Mouse (Mus musculus) heart, postnatal 0 days (tissue): ENCODE data around the gene Il1f5. TPM values are rescaled to one million over a fixed set of nuclear protein-coding genes. Genes with fewer than 3 reads are reported as not detected.

ENCODE experiments used
- ATAC-seq: fragments of 200-750 bp; cut with Nextera tagmentation; 2 replicates; pipeline ENCODE4 v1.8.0; 2017; ENCODE audit warnings: low read depth, moderate number of reproducible peaks, moderate library complexity; ENCODE audit not compliant: insufficient read depth
- DNase-seq: peaks from one replicate; pipeline ENCODE4 v3.0.0-alpha.2; 2016; ENCODE audit warnings: low spot score
- H3K27ac ChIP-seq: fragments of 300-500 bp; sonication (generic); 2 replicates; pipeline ENCODE4 v1.5.1; 2014; ENCODE audit warnings: low read depth, mild to moderate bottlenecking
- H3K27me3 ChIP-seq: fragments of 300-500 bp; sonication (generic); 2 replicates; pipeline ENCODE4 v1.6.1; 2014; ENCODE audit warnings: low read length, mixed read lengths; ENCODE audit not compliant: control insufficient read depth, insufficient read depth
- H3K36me3 ChIP-seq: fragments of 300-500 bp; sonication (generic); replicated peaks from 2 replicates; pipeline ENCODE4 v1.6.1; 2014; ENCODE audit warnings: low read length, mixed read lengths; ENCODE audit not compliant: control insufficient read depth, insufficient read depth
- H3K4me1 ChIP-seq: fragments of 300-500 bp; sonication (generic); 2 replicates; pipeline ENCODE4 v1.6.1; 2014; ENCODE audit warnings: antibody characterized with exemption; ENCODE audit not compliant: control insufficient read depth, insufficient read depth
- H3K4me2 ChIP-seq: fragments of 300-500 bp; sonication (generic); 2 replicates; pipeline ENCODE4 v1.6.1; 2014; ENCODE audit warnings: low read depth, mild to moderate bottlenecking, low read length, moderate library complexity
- H3K4me3 ChIP-seq: fragments of 300-500 bp; sonication (generic); 2 replicates; pipeline ENCODE4 v1.5.1; 2014; ENCODE audit warnings: low read depth, low read length
- H3K9ac ChIP-seq: fragments of 300-500 bp; sonication (generic); replicated peaks from 2 replicates; pipeline ENCODE4 v1.6.1; 2014; ENCODE audit warnings: low read depth, low read length, mixed read lengths
- H3K9me3 ChIP-seq: fragments of 300-500 bp; sonication (generic); replicated peaks from 2 replicates; pipeline ENCODE4 v1.6.1; 2016; ENCODE audit warnings: low read length; ENCODE audit not compliant: control insufficient read depth
- CTCF ChIP-seq: IDR thresholded peaks from 2 replicates; pipeline ENCODE4 v1.5.1; 2016; ENCODE audit warnings: antibody characterized with exemption, control low read depth, low read depth
- EP300 ChIP-seq: IDR thresholded peaks from 2 replicates; pipeline ENCODE4 v1.6.1; 2016; ENCODE audit warnings: antibody characterized with exemption, low read depth
- WGBS: fragments of 180-500 bp; shearing (Covaris S2); extraction: QIAGEN DNeasy Blood & Tissue Kit; methylation state at CpG from one replicate; pipeline ENCODE4 v1.1.7; 2014; 5-methylcytosine and 5-hydroxymethylcytosine counted together
- polyA plus RNA-seq: library from polyadenylated mRNA; unstranded; fragments of >200 nt; fragmentation: Nextera tagmentation; extraction: Ambion mirVana; gene quantifications from 2 replicates; pipeline ENCODE4 v1.2.1, GENCODE M21; 2015
- total RNA-seq: library from RNA; depleted of rRNA; stranded (reverse); fragments of >200 nt; gene quantifications from 2 replicates; pipeline ENCODE4 v1.2.3, GENCODE M21; 2014; ENCODE audit warnings: low replicate concordance; rRNA removed

The Il1f5 gene
- total RNA-seq (not detected in 2 replicates), polyA plus RNA-seq (not detected in 2 replicates)

- no peak for DNase-seq
Measured at GRCm38 (mm10) chr2:24276654-24277053, at the start of gene Il1f5. Gene Il1f5, plus strand, starts transcription at chr2:24276954.

DNA sequence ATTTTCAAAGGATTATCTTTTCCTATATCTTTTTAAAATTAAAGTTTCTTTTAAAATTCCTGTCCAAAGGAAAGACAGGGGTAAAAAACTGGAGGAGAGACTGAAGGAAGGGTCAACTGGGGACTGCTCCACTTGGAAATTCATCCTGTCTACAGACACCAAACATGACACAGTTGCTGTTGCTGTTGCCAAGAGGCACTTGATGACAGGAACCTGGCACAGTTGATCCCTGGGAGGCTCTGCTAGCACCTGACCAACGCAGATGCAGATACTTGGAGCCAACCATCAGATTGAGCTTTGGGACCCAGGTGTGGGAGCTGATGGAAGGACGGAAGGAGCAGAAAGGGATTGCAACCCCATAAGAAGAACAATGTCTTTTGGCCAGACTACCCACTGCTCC is 49.6 kb upstream of the Il1f5 start:
- no peaks in the 10 kb centered on the region for H3K36me3 ChIP-seq
- H3K9me3 ChIP-seq = no peaks in the 10 kb centered on the region; the same call in 1 of the 2 replicates
- H3K4me1 ChIP-seq = no peaks in the 10 kb centered on the region
- H3K27ac ChIP-seq = no peak overlapping the region
- 50% methylated on average over 2 of the region's 2 CpGs for WGBS
- no peak overlapping the region for H3K9ac ChIP-seq
- DNase-seq (no peak), ATAC-seq (no peak)
- H3K4me3 ChIP-seq = no peak overlapping the region
- no peak overlapping the region for H3K4me2 ChIP-seq
- H3K27me3 ChIP-seq = no peaks in the 10 kb centered on the region
- TF ChIP-seq EP300 (no peak), CTCF (no peak)

More at GRCm38 (mm10) chr2:24276654-24277053, at the start of gene Il1f5:
- Histone ChIP-seq H3K9ac (no peak within 1 kb of the TSS), H3K27ac (no peak within 1 kb of the TSS), H3K4me2 (no peak within 1 kb of the TSS), H3K9me3 (no peaks in the 10 kb centered on the region), H3K4me1 (no peaks in the 10 kb centered on the region), H3K4me3 (no peak within 1 kb of the TSS), H3K36me3 (no peaks in the 10 kb centered on the region), H3K27me3 (no peaks in the 10 kb centered on the region)
- no peak for TF ChIP-seq CTCF
- TF ChIP-seq EP300 = no peak
- ATAC-seq = no peak

- WGBS = 75% methylated on average over 1 of the region's 1 CpGs
- no peaks in the 10 kb centered on the region for H3K27me3 ChIP-seq
- TF ChIP-seq EP300 (no peak), CTCF (no peak)
- no peak overlapping the region for H3K27ac ChIP-seq
- H3K4me2 ChIP-seq = no peak overlapping the region
- H3K9me3 ChIP-seq = no peaks in the 10 kb centered on the region
- no peaks in the 10 kb centered on the region for H3K36me3 ChIP-seq
- ATAC-seq = no peak
- no peak overlapping the region for H3K9ac ChIP-seq
- no peaks in the 10 kb centered on the region for H3K4me1 ChIP-seq
- no peak overlapping the region for H3K4me3 ChIP-seq
- no peak for DNase-seq
Measured at GRCm38 (mm10) chr2:24267503-24267902, 9.3 kb upstream of the Il1f5 start.

DNA sequence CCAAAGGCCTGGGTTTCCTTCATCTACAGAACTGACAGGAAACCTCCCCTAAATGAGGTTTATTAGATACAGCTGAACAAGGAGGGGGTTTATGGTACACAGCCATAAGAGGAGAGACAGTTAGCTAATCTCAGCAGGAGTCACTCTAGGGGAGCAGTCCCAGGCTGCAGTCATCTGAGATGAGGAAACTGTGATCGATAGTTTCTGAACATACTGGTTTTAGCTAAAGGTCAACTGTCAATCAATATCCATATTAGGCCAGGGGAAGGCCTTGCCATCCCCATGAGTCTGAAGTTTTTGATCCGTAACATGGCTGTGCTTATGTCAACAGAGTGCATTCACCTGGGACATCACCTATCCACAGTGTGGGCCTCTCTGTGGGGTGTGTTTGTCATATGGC is 3.1 kb upstream of the Il1f5 start:
- no peak overlapping the region for H3K4me2 ChIP-seq
- WGBS = 79% methylated on average over 2 of the region's 2 CpGs

DNA sequence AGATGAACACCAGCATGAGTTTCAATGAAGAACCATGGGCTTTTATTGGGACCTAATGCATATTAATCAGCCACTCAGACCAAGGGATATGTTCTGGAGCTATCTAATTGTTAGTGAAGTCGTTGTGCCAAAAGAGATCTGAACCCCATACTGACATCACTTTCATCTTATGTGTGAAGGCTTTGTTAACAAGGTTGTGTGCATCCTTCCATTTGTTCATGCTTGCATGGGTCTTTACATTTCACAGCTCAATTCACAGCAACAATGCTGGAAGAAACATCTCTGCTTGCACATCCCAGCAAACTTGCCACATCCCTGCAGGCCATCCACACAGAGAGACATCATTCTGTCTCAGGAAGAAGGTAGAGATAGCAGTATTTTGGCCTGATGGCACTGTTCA is 1.6 kb upstream of the Il1f5 start:
- no peak for ATAC-seq
- Histone ChIP-seq H3K27me3 (no peaks in the 10 kb centered on the region), H3K4me3 (no peak overlapping the region), H3K36me3 (no peaks in the 10 kb centered on the region), H3K4me2 (no peak overlapping the region), H3K4me1 (no peaks in the 10 kb centered on the region), H3K27ac (no peak overlapping the region), H3K9me3 (no peaks in the 10 kb centered on the region), H3K9ac (no peak overlapping the region)
- TF ChIP-seq CTCF (no peak), EP300 (no peak)
- WGBS = 38% methylated on average over 1 of the region's 1 CpGs
- DNase-seq = no peak

More for the DNA sequence above, 3.1 kb upstream of the Il1f5 start:
- Histone ChIP-seq H3K36me3 (no peaks in the 10 kb centered on the region), H3K4me1 (no peaks in the 10 kb centered on the region), H3K27ac (no peak overlapping the region), H3K9ac (no peak overlapping the region), H3K4me3 (no peak overlapping the region), H3K9me3 (no peaks in the 10 kb centered on the region), H3K27me3 (no peaks in the 10 kb centered on the region)
- TF ChIP-seq EP300 (no peak), CTCF (no peak)
- DNase-seq (no peak), ATAC-seq (no peak)

- H3K27me3 ChIP-seq = no peaks in the 10 kb centered on the region
- no peak within 1 kb of the TSS for H3K4me2 ChIP-seq
- ATAC-seq (no peak), DNase-seq (no peak)
- no peak within 1 kb of the TSS for H3K27ac ChIP-seq
- TF ChIP-seq EP300 = no peak
- TF ChIP-seq CTCF = no peak
- no peak within 1 kb of the TSS for H3K9ac ChIP-seq
- no peaks in the 10 kb centered on the region for H3K4me1 ChIP-seq
- H3K36me3 ChIP-seq = no peaks in the 10 kb centered on the region
- H3K9me3 ChIP-seq = no peaks in the 10 kb centered on the region
- no peak within 1 kb of the TSS for H3K4me3 ChIP-seq
- 67% methylated on average over 5 of the region's 5 CpGs for WGBS
Measured at GRCm38 (mm10) chr2:24290896-24291295, 14.1 kb downstream of the Il1f5 start, which contains the start of gene Il1f10. Gene Il1f10, plus strand, starts transcription at chr2:24291196.
